Mouse (Mus musculus) hindbrain, postnatal 0 days (tissue): ENCODE data around the gene Fiz1. TPM values are rescaled to one million over a fixed set of nuclear protein-coding genes. Genes with fewer than 3 reads are reported as not detected.

ENCODE experiments used
- ATAC-seq: fragments of 200-750 bp; cut with Nextera tagmentation; 2 replicates; pipeline ENCODE4 v1.8.0; 2017; ENCODE audit warnings: mild to moderate bottlenecking, moderate TSS enrichment, moderate library complexity
- DNase-seq: peaks from one replicate; pipeline ENCODE4 v3.0.0-alpha.2; 2015; ENCODE audit warnings: low spot score
- H3K27ac ChIP-seq: fragments of 300-500 bp; sonication (generic); 2 replicates; pipeline ENCODE4 v1.5.1; 2014; ENCODE audit warnings: mild to moderate bottlenecking
- H3K27me3 ChIP-seq: fragments of 300-500 bp; sonication (generic); 2 replicates; pipeline ENCODE4 v1.6.1; 2014; ENCODE audit warnings: low read length, mixed read lengths; ENCODE audit not compliant: insufficient read depth
- H3K36me3 ChIP-seq: fragments of 300-500 bp; sonication (generic); 2 replicates; pipeline ENCODE4 v1.6.1; 2014; ENCODE audit warnings: low read length, mixed read lengths; ENCODE audit not compliant: insufficient read depth
- H3K4me1 ChIP-seq: fragments of 300-500 bp; sonication (generic); 2 replicates; pipeline ENCODE4 v1.6.1; 2014; ENCODE audit warnings: antibody characterized with exemption, low read length, mixed read lengths; ENCODE audit not compliant: insufficient read depth
- H3K4me2 ChIP-seq: fragments of 300-500 bp; sonication (generic); 2 replicates; pipeline ENCODE4 v1.6.1; 2014; ENCODE audit warnings: low read depth, mild to moderate bottlenecking, low read length, moderate library complexity, mixed read lengths
- H3K4me3 ChIP-seq: fragments of 300-500 bp; sonication (generic); 2 replicates; pipeline ENCODE4 v1.5.1; 2014; ENCODE audit warnings: low read length
- H3K9ac ChIP-seq: fragments of 300-500 bp; sonication (generic); replicated peaks from 2 replicates; pipeline ENCODE4 v1.6.1; 2014; ENCODE audit warnings: mild to moderate bottlenecking, low read length, moderate library complexity, mixed read lengths
- H3K9me3 ChIP-seq: fragments of 300-500 bp; sonication (generic); 2 replicates; pipeline ENCODE4 v1.6.1; 2016; ENCODE audit warnings: low read length, mixed read lengths
- CTCF ChIP-seq: IDR thresholded peaks from 2 replicates; pipeline ENCODE4 v1.5.1; 2016; ENCODE audit warnings: antibody characterized with exemption, control low read depth, low read depth
- WGBS: fragments of 180-500 bp; shearing (Covaris S2); extraction: QIAGEN DNeasy Blood & Tissue Kit; methylation state at CpG from one replicate; pipeline ENCODE4 v1.1.7; 2014; 5-methylcytosine and 5-hydroxymethylcytosine counted together
- polyA plus RNA-seq: library from polyadenylated mRNA; unstranded; fragments of >200 nt; fragmentation: Nextera tagmentation; extraction: Ambion mirVana; gene quantifications from 2 replicates; pipeline ENCODE4 v1.2.1, GENCODE M21; 2015
- total RNA-seq: library from RNA; depleted of rRNA; stranded (reverse); fragments of >200 nt; gene quantifications from 2 replicates; pipeline ENCODE4 v1.2.3, GENCODE M21; 2014; rRNA removed

Gene Fiz1
- total RNA-seq = 41.1 and 44.0 TPM in 2 replicates
- polyA plus RNA-seq = 27.6 and 29.1 TPM in 2 replicates

GRCm38 (mm10) chr7:5014251-5015117, at the start of gene Fiz1, which contains the start of gene Zfp524:
Gene Fiz1 (minus strand): TSS chr7:5014697.
Gene Zfp524 (plus strand): TSS chr7:5014415.
- H3K27me3 ChIP-seq = no peaks in the 10 kb centered on the region
- H3K36me3 ChIP-seq = peaks cover 21% of the 10 kb centered on the region
- H3K4me3 ChIP-seq = peak within 1 kb of the TSS; percentile 65
- under 1% methylated on average over 42 of the region's 42 CpGs for WGBS
- H3K9me3 ChIP-seq = no peaks in the 10 kb centered on the region
- H3K4me1 ChIP-seq = no peaks in the 10 kb centered on the region
- peak within 1 kb of the TSS; percentile 73 for H3K9ac ChIP-seq
- TF ChIP-seq CTCF = no peak
- ATAC-seq (peak; percentile 84), DNase-seq (peak; percentile 98)
- H3K4me2 ChIP-seq = peak within 1 kb of the TSS; percentile 66
- peak within 1 kb of the TSS; percentile 98 for H3K27ac ChIP-seq

- Histone ChIP-seq H3K4me2 (peak overlapping the region; percentile 93), H3K4me3 (peak overlapping the region; percentile 70), H3K27ac (peak overlapping the region; percentile 99), H3K9ac (peak overlapping the region; percentile 79), H3K9me3 (no peaks in the 10 kb centered on the region), H3K27me3 (no peaks in the 10 kb centered on the region), H3K36me3 (peaks cover 4% of the 10 kb centered on the region; the same call in 1 of the 2 replicates), H3K4me1 (peaks cover 24% of the 10 kb centered on the region)
- peak; percentile 89 for DNase-seq
- no peak for TF ChIP-seq CTCF
- WGBS = 2% methylated on average over 49 of the region's 51 CpGs
- ATAC-seq = peak; percentile 58
Measured at GRCm38 (mm10) chr7:5062360-5063001, 48.0 kb upstream of the Fiz1 start.

GRCm38 (mm10) chr7:5061774-5062359, 47.4 kb upstream of the Fiz1 start, which contains the start of gene U2af2:
Gene U2af2 (plus strand): TSS chr7:5062143.
- Histone ChIP-seq H3K27ac (peak within 1 kb of the TSS; percentile 99), H3K4me2 (peak within 1 kb of the TSS; percentile 93), H3K4me3 (peak within 1 kb of the TSS; percentile 70), H3K36me3 (peaks cover 4% of the 10 kb centered on the region; the same call in 1 of the 2 replicates), H3K9me3 (no peaks in the 10 kb centered on the region), H3K9ac (peak within 1 kb of the TSS; percentile 79), H3K4me1 (peaks cover 29% of the 10 kb centered on the region), H3K27me3 (no peaks in the 10 kb centered on the region)
- DNase-seq (peak; percentile 95), ATAC-seq (peak; percentile 83)
- WGBS = 1% methylated on average over 59 of the region's 65 CpGs
- no peak; the same call in 1 of the 2 replicates for TF ChIP-seq CTCF

GRCm38 (mm10) chr7:5060944-5061773, 46.7 kb upstream of the Fiz1 start:
- peak overlapping the region; percentile 70 for H3K4me3 ChIP-seq
- 0% methylated on average over 60 of the region's 60 CpGs for WGBS
- H3K9me3 ChIP-seq = no peaks in the 10 kb centered on the region
- H3K9ac ChIP-seq = peak overlapping the region; percentile 79
- H3K4me2 ChIP-seq = peak overlapping the region; percentile 93
- ATAC-seq (peak; percentile 89), DNase-seq (peak; percentile 100)
- H3K36me3 ChIP-seq = peaks cover 1% of the 10 kb centered on the region; the same call in 1 of the 2 replicates
- H3K4me1 ChIP-seq = peaks cover 29% of the 10 kb centered on the region
- peak; percentile 70 for TF ChIP-seq CTCF
- H3K27ac ChIP-seq = peak overlapping the region; percentile 99
- no peaks in the 10 kb centered on the region for H3K27me3 ChIP-seq

- Histone ChIP-seq H3K36me3 (no peaks in the 10 kb centered on the region), H3K9me3 (no peaks in the 10 kb centered on the region), H3K27ac (peak overlapping the region; percentile 99), H3K4me2 (peak overlapping the region; percentile 93), H3K4me1 (peaks cover 34% of the 10 kb centered on the region), H3K27me3 (0 out of 2 replicates have a peak, but pooled peaks cover 5% of the 10 kb centered on the region), H3K9ac (peak overlapping the region; percentile 79), H3K4me3 (peak overlapping the region; percentile 70)
- ATAC-seq (no peak), DNase-seq (peak; percentile 93)
- WGBS = 3% methylated on average over 27 of the region's 27 CpGs
- TF ChIP-seq CTCF = peak; percentile 80
Measured at GRCm38 (mm10) chr7:5060239-5060731, 45.8 kb upstream of the Fiz1 start.
